Mouse (Mus musculus) forebrain, embryonic 12.5 days (tissue): Measurements from ENCODE around the gene Art3. TPM values are rescaled to one million over a fixed set of nuclear protein-coding genes. Genes with fewer than 3 reads are reported as not detected.

Experiments used
- ATAC-seq: fragments of 200-750 bp; cut with Nextera tagmentation; 2 replicates; pipeline ENCODE4 v1.8.0; 2017; ENCODE audit warnings: moderate TSS enrichment; ENCODE audit not compliant: low FRiP score
- H3K27ac ChIP-seq: fragments of 300-500 bp; sonication (generic); 2 replicates; pipeline ENCODE4 v1.5.1; 2016; ENCODE audit warnings: mild to moderate bottlenecking
- H3K27me3 ChIP-seq: fragments of 300-500 bp; sonication (generic); 2 replicates; pipeline ENCODE4 v1.6.1; 2016; ENCODE audit warnings: mild to moderate bottlenecking
- H3K36me3 ChIP-seq: fragments of 300-500 bp; sonication (generic); replicated peaks from 2 replicates; pipeline ENCODE4 v1.6.1; 2016; ENCODE audit warnings: mild to moderate bottlenecking
- H3K4me1 ChIP-seq: fragments of 300-500 bp; sonication (generic); 2 replicates; pipeline ENCODE4 v1.6.1; 2016
- H3K4me2 ChIP-seq: fragments of 300-500 bp; sonication (generic); 2 replicates; pipeline ENCODE4 v1.6.1; 2016; ENCODE audit warnings: mild to moderate bottlenecking, moderate library complexity
- H3K4me3 ChIP-seq: fragments of 300-500 bp; sonication (generic); replicated peaks from 2 replicates; pipeline ENCODE4 v1.5.1; 2016; ENCODE audit warnings: mild to moderate bottlenecking
- H3K9ac ChIP-seq: fragments of 300-500 bp; sonication (generic); 2 replicates; pipeline ENCODE4 v1.6.1; 2016; ENCODE audit warnings: mild to moderate bottlenecking
- H3K9me3 ChIP-seq: fragments of 300-500 bp; sonication (generic); 2 replicates; pipeline ENCODE4 v1.6.1; 2016
- WGBS: fragments of 180-500 bp; shearing (Covaris S2); methylation state at CpG from one replicate; pipeline ENCODE4 v1.1.7; 2016; 5-methylcytosine and 5-hydroxymethylcytosine counted together
- microRNA-seq: library from miRNA; unstranded; fragments of <30 nt; microRNA quantifications from one replicate; pipeline ENCODE4, GENCODE M21; 2017
- polyA plus RNA-seq: library from polyadenylated mRNA; unstranded; fragments of >200 nt; fragmentation: Nextera tagmentation; extraction: Ambion mirVana; gene quantifications from 2 replicates; pipeline ENCODE4 v1.2.1, GENCODE M21; 2016

Gene Art3
- polyA plus RNA-seq, 1 experiment from 2014 or later, result 0.79 TPM

GRCm38 (mm10) chr5:92441494-92441893 is 109.9 kb downstream of the Art3 start:
- Histone ChIP-seq H3K4me2 (no peak overlapping the region), H3K9me3 (no peaks in the 10 kb centered on the region), H3K27ac (no peak overlapping the region), H3K36me3 (peaks cover 30% of the 10 kb centered on the region), H3K9ac (no peak overlapping the region), H3K4me3 (no peak overlapping the region), H3K4me1 (no peaks in the 10 kb centered on the region), H3K27me3 (no peaks in the 10 kb centered on the region)
- no peak for ATAC-seq
- WGBS, result 76% methylated on average over 5 of the region's 5 CpGs

- no peak overlapping the region for H3K27ac ChIP-seq
- WGBS, result 93% methylated on average over 7 of the region's 7 CpGs
- no peak for ATAC-seq
Observed at GRCm38 (mm10) chr5:92442914-92443313, 111.3 kb downstream of the Art3 start.

DNA sequence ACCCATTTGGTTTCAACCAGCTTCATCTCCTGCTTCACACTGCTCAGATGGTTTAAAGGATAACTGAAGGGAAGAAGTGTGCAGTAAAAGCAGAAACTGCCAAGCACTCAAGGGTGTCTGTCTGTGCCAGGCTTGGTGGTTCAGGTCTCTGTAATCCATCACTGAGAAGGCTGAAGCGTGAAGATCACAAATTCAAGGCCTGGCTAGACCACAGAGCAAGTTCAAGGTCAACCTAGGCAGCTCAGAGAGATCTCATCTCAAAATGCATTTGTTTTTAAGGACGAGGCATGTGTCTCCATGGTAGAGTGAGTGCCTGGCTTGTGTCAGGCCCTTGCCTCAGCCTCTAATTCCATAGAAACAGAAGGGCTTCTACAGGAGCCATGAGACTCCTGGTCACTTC is 113.4 kb downstream of the Art3 start:
- Histone ChIP-seq H3K4me2 (no peak overlapping the region), H3K27ac (no peak overlapping the region), H3K4me1 (no peaks in the 10 kb centered on the region), H3K9ac (no peak overlapping the region), H3K36me3 (peaks cover 64% of the 10 kb centered on the region), H3K27me3 (no peaks in the 10 kb centered on the region), H3K4me3 (no peak overlapping the region), H3K9me3 (no peaks in the 10 kb centered on the region)
- ATAC-seq, result no peak
- 96% methylated on average over 2 of the region's 2 CpGs for WGBS

More at GRCm38 (mm10) chr5:92442914-92443313, 111.3 kb downstream of the Art3 start:
- no peaks in the 10 kb centered on the region for H3K27me3 ChIP-seq
- H3K4me1 ChIP-seq, result no peaks in the 10 kb centered on the region
- no peaks in the 10 kb centered on the region for H3K9me3 ChIP-seq
- H3K36me3 ChIP-seq, result peaks cover 44% of the 10 kb centered on the region
- H3K9ac ChIP-seq, result no peak overlapping the region
- H3K4me2 ChIP-seq, result no peak overlapping the region
- H3K4me3 ChIP-seq, result no peak overlapping the region

- Histone ChIP-seq H3K36me3 (peaks cover 81% of the 10 kb centered on the region), H3K4me2 (no peak overlapping the region), H3K4me1 (no peaks in the 10 kb centered on the region), H3K9ac (no peak overlapping the region), H3K4me3 (no peak overlapping the region), H3K27ac (no peak overlapping the region), H3K9me3 (no peaks in the 10 kb centered on the region), H3K27me3 (no peaks in the 10 kb centered on the region)
- ATAC-seq, result no peak
- 94% methylated on average over 5 of the region's 5 CpGs for WGBS
Observed at GRCm38 (mm10) chr5:92446736-92447135, 115.1 kb downstream of the Art3 start.

DNA sequence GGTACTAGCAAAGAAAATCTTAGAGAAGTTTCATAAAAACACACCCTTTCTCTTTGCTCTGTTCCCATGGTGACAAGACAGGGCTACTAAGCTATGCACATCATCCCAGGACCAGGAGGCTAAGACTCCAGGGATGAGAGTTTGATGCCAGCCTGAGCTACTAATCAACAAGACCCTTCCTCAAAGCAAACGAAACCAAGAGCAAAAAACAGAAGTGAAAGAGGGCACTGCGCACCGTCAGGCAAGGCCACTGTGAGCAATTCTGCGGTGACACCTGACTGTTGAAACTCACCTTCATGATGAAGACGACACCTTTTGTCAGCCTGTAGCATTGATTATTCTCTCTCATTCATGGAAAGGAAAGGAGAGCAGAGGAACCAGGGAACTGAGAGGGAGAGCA is 121.2 kb downstream of the Art3 start:
- no peaks in the 10 kb centered on the region for H3K9me3 ChIP-seq
- H3K9ac ChIP-seq, result no peak overlapping the region
- WGBS, result 95% methylated on average over 5 of the region's 5 CpGs
- H3K27me3 ChIP-seq, result no peaks in the 10 kb centered on the region
- no peaks in the 10 kb centered on the region for H3K4me1 ChIP-seq
- no peak overlapping the region for H3K4me3 ChIP-seq
- H3K27ac ChIP-seq, result no peak overlapping the region
- H3K36me3 ChIP-seq, result peaks cover 61% of the 10 kb centered on the region
- ATAC-seq, result no peak
- no peak overlapping the region for H3K4me2 ChIP-seq

DNA sequence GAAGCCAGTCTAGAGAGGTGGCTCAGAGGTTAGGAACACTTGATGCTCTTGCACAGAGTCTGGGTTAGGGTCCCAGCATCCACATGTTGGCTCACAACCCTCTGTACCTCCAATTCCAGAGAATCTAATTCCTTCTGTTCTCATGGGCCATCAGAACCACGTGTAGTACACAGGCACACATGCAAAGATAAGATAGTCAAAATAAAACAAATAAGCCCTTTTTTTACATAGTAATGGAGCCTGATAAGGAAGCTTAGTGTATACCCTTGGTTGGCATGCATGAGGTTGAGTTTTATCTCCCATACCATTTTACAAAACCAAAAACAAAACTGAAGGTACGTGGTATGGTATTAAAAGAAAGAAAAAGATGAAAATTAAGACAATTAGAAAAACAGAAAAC is 125.8 kb downstream of the Art3 start:
- peaks cover 33% of the 10 kb centered on the region for H3K36me3 ChIP-seq
- 84% methylated on average over 2 of the region's 2 CpGs for WGBS
- H3K9ac ChIP-seq, result no peak overlapping the region
- no peaks in the 10 kb centered on the region for H3K4me1 ChIP-seq
- H3K27ac ChIP-seq, result no peak overlapping the region
- H3K9me3 ChIP-seq, result no peaks in the 10 kb centered on the region
- H3K27me3 ChIP-seq, result no peaks in the 10 kb centered on the region
- no peak overlapping the region for H3K4me3 ChIP-seq
- ATAC-seq, result no peak
- H3K4me2 ChIP-seq, result no peak overlapping the region

GRCm38 (mm10) chr5:92458726-92459125 is 127.1 kb downstream of the Art3 start:
- WGBS, result 60% methylated on average over 5 of the region's 5 CpGs
- peaks cover 28% of the 10 kb centered on the region for H3K36me3 ChIP-seq
- H3K27ac ChIP-seq, result no peak overlapping the region
- H3K9ac ChIP-seq, result no peak overlapping the region
- no peak for ATAC-seq
- no peak overlapping the region for H3K4me2 ChIP-seq
- H3K4me1 ChIP-seq, result no peaks in the 10 kb centered on the region
- H3K27me3 ChIP-seq, result no peaks in the 10 kb centered on the region
- no peaks in the 10 kb centered on the region for H3K9me3 ChIP-seq
- H3K4me3 ChIP-seq, result no peak overlapping the region

- Histone ChIP-seq H3K4me3 (no peak overlapping the region), H3K4me2 (no peak overlapping the region), H3K9me3 (no peaks in the 10 kb centered on the region), H3K36me3 (peaks cover 19% of the 10 kb centered on the region), H3K4me1 (no peaks in the 10 kb centered on the region), H3K27ac (no peak overlapping the region), H3K9ac (no peak overlapping the region), H3K27me3 (no peaks in the 10 kb centered on the region)
- no peak for ATAC-seq
- 19% methylated on average over 5 of the region's 5 CpGs for WGBS
Observed at GRCm38 (mm10) chr5:92461321-92461720, 129.7 kb downstream of the Art3 start.

Small RNAs within 50 kb of the gene (microRNA-seq; reads per million reads assigned to microRNA genes)
- gene Mir6415, result not detected

Other genes starting within 250 kb of the Art3 start
- gene G3bp2, start 248.1 kb upstream of the Art3 start, polyA plus RNA-seq, result 305 and 322 TPM in 2 replicates
- 48.1 and 51.2 TPM in 2 replicates for gene Uso1, start 193.9 kb upstream of the Art3 start, polyA plus RNA-seq
- gene U90926, start 116.4 kb upstream of the Art3 start, polyA plus RNA-seq, result not detected in 2 replicates
- gene Ppef2, start 75.5 kb upstream of the Art3 start, polyA plus RNA-seq, result 0.14 and 0.34 TPM in 2 replicates
- gene Naaa, start 53.7 kb upstream of the Art3 start, polyA plus RNA-seq, result 3.7 and 4.1 TPM in 2 replicates
- 41.8 and 42.0 TPM in 2 replicates for gene Sdad1, start 21.3 kb upstream of the Art3 start, polyA plus RNA-seq
- gene Cxcl9, start 3.7 kb upstream of the Art3 start, polyA plus RNA-seq, result not detected in 2 replicates
- 0.29 TPM in 1 of 2 replicates, not detected in the other for gene Cxcl10, start 17.1 kb downstream of the Art3 start, polyA plus RNA-seq
- 57.3 and 58.4 TPM in 2 replicates for gene Nup54, start 103.4 kb downstream of the Art3 start, polyA plus RNA-seq
- gene Scarb2, start 175.0 kb downstream of the Art3 start, polyA plus RNA-seq, result 16.6 and 17.9 TPM in 2 replicates
- not detected in 2 replicates for gene Fam47e, start 223.2 kb downstream of the Art3 start, polyA plus RNA-seq